Mouse (Mus musculus) testis, postnatal 14 days (tissue): ENCODE data around the gene Tspan9.

Experiments used
- DNase-seq: peaks from one replicate; pipeline ENCODE4 v3.0.0; 2021; ENCODE audit warnings: low spot score

The Tspan9 gene

DNA sequence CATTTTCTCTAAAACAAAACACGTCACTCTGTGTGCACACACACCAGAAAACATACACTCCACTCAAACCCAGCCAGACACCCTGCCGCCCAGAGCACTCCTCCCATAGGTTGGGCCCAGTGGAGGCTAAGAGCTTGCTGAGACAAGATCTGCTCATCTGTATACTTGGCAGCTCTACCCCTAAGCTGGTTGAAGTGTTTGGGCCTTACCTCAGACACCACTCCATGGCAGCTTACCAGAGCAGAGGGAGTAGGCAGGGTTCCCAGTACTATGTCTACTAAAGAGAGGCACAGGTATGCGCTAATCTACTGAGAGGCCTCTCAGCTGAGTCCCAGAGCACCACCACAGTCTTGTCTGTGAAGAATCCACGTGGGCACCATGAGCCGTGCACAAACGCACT is 10.8 kb downstream of the Tspan9 start:
- DNase-seq = no peak

DNA sequence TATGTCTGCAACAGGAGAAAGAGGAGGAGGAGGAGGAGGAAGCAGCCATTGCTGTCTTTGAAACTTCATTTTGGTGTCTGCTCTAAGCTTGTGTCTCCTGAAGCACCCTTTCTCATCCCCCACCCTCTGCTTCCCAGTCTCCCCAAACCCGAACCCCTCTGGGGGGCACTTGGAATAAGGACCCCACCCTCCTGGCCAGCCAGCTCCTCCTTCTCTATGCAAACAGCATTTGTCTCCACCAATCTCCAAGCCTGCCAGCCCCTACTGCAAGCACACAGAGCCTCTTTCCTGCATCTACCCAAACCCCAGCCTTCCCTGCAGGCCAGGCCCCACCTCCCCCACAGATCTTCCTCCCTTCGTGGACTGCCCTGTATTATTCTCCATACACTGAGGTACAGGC is 12.0 kb downstream of the Tspan9 start:
- no peak for DNase-seq

- DNase-seq = no peak
These were observed 12.7 kb downstream of the Tspan9 start for GRCm38 (mm10) chr6:128130686-128131085.

- no peak for DNase-seq
These were observed 14.0 kb downstream of the Tspan9 start for GRCm38 (mm10) chr6:128129382-128129781.

GRCm38 (mm10) chr6:128127312-128127711 is 16.1 kb downstream of the Tspan9 start:
- DNase-seq = no peak

- DNase-seq = no peak
These were observed 16.5 kb downstream of the Tspan9 start for GRCm38 (mm10) chr6:128126876-128127275.

DNA sequence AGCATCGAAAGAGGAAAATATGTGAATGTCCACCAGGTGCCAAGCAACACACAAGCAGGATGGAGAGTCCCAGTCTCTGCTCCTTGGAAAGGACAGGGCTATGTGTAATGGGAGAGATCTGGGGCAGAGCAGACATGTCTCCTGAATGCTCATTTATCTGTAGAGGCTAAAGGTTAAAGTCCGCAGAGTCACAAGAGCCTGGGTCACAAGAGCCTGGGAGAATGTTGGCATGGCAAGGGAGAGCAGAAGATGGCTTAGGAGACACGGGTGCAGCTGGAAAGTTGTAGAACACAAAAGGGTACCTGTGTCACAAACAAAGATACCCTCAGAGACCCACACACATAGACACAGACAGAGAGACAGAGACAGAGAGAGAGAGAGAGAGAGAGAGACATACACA is 17.9 kb downstream of the Tspan9 start:
- DNase-seq = no peak

DNA sequence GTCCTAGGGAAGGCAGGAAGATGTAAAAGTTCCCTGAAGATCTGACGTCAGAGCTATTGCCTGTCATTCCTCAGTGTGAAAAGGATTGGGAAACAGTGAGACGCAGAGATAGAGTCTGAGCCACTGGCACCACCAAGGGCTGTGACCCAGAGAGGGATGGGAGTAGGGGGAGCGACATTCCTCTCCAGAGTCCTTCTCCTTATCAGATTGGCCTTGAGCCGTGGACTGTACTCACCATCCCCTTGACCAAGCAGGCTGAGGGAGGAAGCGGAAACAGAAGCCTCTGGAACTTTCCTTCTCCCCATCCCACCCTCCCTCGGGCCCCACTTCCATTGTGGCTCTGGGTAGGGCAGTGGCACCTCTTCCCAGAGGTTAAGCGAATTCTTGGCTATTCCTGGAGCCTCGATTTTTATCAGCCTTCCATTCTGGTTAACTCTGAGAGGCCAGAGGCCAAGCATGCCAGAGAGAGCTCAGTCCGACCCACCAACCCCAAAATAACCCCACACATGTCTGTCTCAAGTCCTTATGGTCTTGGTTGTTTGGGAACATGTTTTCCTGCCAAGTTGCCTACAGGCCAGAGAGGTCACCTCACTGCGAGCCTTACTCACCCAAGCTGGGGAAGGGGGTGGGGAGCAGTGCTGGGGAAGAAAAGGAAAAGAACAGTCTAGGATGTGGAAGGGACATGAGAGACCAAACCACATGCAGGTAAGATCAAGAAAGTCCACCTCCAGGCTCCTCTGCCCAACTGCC is 19.0 kb downstream of the Tspan9 start:
- no peak for DNase-seq

DNA sequence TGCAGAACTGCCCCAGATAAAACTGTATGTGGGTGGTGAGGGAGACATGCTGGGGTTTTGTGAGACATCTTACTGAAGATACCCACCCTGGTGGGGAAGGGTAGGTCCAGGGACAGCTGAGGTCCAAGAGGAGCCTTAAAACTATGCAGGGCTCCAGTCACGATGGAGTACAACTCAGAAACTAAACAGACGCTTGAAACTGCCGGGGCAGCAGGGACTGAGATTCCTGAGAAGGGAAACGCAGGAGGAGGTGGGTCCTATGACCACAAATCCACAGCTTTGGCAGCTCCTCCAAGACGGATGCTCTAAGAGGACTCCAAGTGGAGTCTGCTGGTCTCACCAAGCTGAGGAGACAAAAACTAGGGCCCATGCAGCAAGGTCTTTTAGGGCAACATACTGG is 21.3 kb downstream of the Tspan9 start:
- DNase-seq = no peak

DNA sequence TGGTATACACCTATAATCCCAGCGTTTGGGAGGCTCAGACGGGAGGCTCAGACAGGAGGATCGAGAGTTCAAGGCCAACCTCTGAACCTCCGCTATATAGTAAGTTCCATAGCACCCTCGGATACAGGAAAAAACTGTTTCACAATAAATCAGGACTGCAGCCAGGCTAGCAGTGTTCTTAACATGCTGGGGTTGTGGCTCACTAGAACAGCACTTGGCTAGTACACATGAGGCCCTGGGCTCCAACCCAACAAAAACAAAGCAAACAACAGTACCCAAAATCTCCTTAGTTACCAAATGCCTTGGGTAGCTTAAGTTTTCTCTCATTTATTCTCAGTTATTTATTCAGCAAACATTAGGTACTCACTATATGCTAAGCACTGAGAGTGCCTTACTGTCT is 21.7 kb downstream of the Tspan9 start:
- DNase-seq = no peak

GRCm38 (mm10) chr6:128120806-128121205 is 22.6 kb downstream of the Tspan9 start:
- DNase-seq = no peak

- no peak for DNase-seq
These were observed 24.6 kb downstream of the Tspan9 start for GRCm38 (mm10) chr6:128118670-128119230.

- DNase-seq = no peak
These were observed 26.4 kb downstream of the Tspan9 start for GRCm38 (mm10) chr6:128116836-128117542.

GRCm38 (mm10) chr6:128116344-128116743 is 27.1 kb downstream of the Tspan9 start:
- DNase-seq = no peak

DNA sequence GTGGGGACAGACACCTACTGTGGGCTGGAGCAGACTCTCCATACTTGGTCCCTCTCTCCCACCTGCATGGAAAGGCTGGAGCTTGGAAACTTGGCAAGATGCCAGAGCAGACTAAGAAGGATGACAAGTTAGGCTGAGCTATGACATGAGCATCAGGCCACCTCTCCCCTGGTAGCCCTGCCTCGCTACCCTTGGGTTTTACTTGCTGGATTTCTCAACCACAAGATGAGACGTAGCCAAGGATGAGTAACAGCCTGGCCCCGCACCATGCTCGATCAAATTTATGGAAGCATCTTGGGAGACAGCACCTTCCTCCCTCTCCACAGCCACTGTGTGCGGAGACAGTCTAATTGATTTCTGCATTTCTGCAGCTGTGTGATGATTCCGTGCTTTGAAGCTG is 28.3 kb downstream of the Tspan9 start:
- no peak for DNase-seq

DNA sequence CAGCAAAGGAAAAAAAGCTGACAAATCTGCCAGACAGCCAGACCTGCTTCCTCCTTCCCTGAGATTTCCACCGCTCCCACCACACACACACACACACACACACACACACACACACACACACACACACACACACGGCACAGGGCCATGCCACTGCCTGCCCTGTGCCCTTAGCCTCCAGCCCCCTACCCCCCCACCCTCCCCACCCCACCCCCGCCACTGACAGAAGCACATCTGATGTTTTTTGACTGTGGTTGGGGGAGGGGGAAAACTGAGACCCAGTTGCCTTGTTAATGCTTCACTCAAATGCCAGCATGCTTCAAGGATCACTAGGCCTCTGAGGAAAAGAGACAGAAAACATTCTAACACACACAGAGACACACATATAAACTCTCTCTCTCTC is 30.8 kb downstream of the Tspan9 start:
- no peak for DNase-seq

- no peak for DNase-seq
These were observed 31.6 kb downstream of the Tspan9 start for GRCm38 (mm10) chr6:128111784-128112183.

DNA sequence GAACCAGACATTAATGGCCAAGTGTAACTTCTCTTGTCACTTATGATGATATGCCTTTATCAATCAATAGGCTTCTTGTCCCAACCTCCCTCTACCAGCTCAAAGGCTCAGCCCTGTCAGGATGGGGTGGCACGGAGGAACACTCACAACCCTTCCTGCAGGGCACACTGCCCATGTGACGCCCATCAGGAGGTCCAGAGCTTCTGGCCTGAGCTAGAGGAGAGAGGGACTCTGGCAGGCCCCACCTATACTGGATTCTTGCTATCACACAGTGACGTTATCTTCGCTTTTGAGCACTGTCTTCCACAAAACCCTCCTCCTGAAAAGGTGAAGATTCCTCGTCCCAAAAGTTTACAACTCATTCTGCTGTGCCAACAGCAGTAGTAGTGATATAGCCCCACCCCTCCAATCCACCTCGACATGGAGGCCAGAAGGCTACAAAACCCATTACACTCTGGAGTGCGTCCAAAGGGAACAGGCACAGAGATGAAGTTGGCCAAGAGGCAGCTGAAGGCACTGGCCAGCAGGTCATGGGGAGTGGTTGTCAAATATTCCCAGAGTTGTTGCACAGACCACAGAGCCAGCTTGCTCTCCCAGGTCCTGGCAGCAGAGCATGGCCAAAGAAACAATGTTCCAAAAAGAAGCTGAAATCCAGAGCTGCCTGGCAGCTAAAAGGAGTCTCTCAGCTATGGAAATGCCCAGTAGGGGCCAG is 34.9 kb downstream of the Tspan9 start:
- peak; percentile 53 for DNase-seq

DNA sequence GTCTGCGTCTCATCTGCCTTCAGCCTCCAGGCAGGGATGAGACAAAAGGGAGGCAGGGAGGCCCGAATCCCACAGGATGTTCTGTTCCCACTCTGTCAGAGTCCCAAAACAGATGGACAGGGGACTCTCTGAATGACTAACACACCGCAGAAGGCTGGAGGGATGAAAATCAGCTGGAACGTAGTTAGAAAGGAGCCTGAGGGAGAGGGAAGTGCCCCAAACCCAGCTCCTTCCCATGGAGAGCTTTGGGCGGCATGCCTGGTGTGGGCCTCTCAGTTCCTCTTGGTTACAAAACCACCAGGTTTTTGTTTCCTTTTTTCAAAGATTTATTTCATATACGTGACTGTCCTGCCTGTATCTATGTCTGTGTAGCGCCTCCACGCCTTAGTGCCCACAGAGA is 35.7 kb downstream of the Tspan9 start:
- DNase-seq = no peak

GRCm38 (mm10) chr6:128106154-128106553 is 37.2 kb downstream of the Tspan9 start:
- DNase-seq = no peak

GRCm38 (mm10) chr6:128104712-128105324 is 38.6 kb downstream of the Tspan9 start:
- no peak for DNase-seq

- DNase-seq = no peak
These were observed 39.5 kb downstream of the Tspan9 start for GRCm38 (mm10) chr6:128103874-128104273.
